Mouse (Mus musculus) E14TG2a.4 (cell line): ENCODE measurements around the gene Cyth1.

Source experiments
- CTCF ChIP-seq: conservative IDR thresholded peaks from 2 replicates; pipeline ENCODE4 v1.5.1; 2014; ENCODE audit warnings: low read length
- NANOG ChIP-seq: IDR thresholded peaks from 2 replicates; pipeline ENCODE4 v1.6.1; 2014; ENCODE audit warnings: borderline replicate concordance, low read length, mixed read lengths
- POU5F1 ChIP-seq: IDR thresholded peaks from 2 replicates; pipeline ENCODE4 v1.6.1; 2014; ENCODE audit warnings: low read length, borderline replicate concordance

DNA sequence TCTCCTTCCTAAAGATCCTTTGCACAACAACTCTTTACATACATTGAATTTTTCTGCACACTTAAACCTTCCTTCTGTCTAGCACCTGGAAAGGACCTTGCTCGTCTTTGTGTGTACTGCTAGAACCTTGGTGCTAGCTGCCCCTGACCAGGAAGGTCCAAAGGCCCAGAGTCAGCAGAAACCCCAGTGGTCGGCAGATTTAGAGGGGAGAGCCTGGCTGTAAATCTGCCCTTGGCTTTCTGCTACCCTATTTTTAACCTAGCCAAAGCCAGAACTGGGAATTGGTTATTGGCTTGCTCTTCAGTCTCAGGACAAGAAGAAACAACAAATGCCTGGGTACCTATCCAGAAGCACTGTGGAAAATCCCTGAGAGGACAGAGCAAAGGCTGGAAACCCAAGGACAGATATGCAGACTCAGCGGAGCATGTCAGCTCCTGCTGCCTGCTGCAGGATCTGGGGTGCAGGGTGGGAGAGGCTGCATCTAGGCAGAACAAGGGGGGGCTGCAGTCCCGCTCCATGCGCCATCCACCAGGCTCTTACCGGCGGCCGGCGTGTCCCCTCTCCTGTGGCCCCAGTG is 46.5 kb downstream of the Cyth1 start:
- TF ChIP-seq CTCF: no peak
- no peak for TF ChIP-seq POU5F1
- TF ChIP-seq NANOG: no peak
